Mouse (Mus musculus) ES-Bruce4 (cell line): ENCODE data around the gene Nat10.

Experiments
- CTCF ChIP-seq: IDR thresholded peaks from one replicate; pipeline ENCODE4 v1.8.1; 2011; ENCODE audit warnings: low read depth, low read length
- POLR2A ChIP-seq: IDR thresholded peaks from one replicate; pipeline ENCODE4 v1.8.1; 2011; ENCODE audit warnings: low read length; ENCODE audit not compliant: insufficient read depth

GRCm38 (mm10) chr2:103682927-103683442 is 78.1 kb downstream of the Nat10 start:
- no peak for TF ChIP-seq CTCF
- no peak for TF ChIP-seq POLR2A
